Mouse (Mus musculus) macrophage (primary cell): Measurements from ENCODE around the gene Gm28372. TPM values are rescaled to one million over a fixed set of nuclear protein-coding genes. Genes with fewer than 3 reads are reported as not detected.
A peak's percentile ranks its signal among the peaks of the same experiment; 100 is the strongest.

Source experiments
- H3K27ac ChIP-seq: fragments of 350-480 bp; formaldehyde crosslinking; 2 replicates; pipeline ENCODE4 v1.9.0; 2021
- H3K36me3 ChIP-seq: fragments of 350-480 bp; formaldehyde crosslinking; 2 replicates; pipeline ENCODE4 v1.9.0; 2021; ENCODE audit errors: inconsistent target
- H3K4me3 ChIP-seq: fragments of 350-480 bp; formaldehyde crosslinking; 2 replicates; pipeline ENCODE4 v1.9.0; 2021; ENCODE audit errors: inconsistent target
- H3K79me2 ChIP-seq: fragments of 350-480 bp; formaldehyde crosslinking; 2 replicates; pipeline ENCODE4 v1.9.0; 2021; ENCODE audit errors: inconsistent target
- WGBS: methylation state at CpG from one replicate; pipeline ENCODE4 v1.1.7; 2026; ENCODE audit warnings: inconsistent platforms; ENCODE audit not compliant: missing documents; 5-methylcytosine and 5-hydroxymethylcytosine counted together
- polyA plus RNA-seq: library from polyadenylated mRNA; stranded (reverse); fragments of 250-400 nt; gene quantifications from 3 replicates; pipeline ENCODE4 v1.2.4, GENCODE M21; 2018; ENCODE audit warnings: inconsistent platforms

Gene Gm28372
- polyA plus RNA-seq, 1 experiment from 2014 or later, result not detected

DNA sequence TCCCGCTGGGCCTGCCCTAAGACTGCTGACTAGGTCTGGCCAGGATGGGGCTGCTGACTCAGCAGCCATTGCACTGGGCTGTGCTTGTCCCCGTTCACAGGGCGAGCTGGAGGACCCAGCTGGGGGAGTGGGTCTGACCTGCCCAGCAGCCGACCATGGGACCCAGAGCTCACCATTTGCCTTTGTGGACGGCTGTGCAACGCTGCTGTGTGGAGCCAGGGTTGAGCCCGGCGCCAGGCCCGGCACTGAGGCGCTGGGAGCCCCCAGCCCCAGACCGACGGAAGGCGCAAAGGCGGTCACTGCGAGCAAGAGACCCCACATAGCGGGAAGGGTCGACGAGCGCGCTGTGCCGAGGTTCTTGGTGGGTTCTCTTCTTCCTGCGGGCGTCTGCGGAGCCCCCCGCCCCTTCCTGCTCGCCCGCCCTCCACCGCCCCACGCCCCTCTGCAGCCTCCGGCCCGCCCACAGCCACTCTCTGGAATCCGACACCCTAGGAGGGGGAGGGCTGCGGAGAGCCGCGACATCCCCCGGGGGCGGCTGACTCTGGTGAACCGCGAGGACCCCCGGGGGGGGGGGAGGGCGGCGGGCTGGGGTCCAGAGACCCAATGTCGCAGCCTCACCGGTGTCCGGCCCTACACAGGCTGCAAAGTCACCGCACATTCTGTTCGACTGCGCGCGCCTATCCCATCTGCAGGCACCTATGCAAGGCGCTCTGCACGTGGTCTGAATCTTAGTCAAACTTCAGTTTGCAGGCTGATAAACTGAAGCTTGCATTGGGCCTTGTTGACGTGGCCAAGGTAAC lies 7.7 kb upstream of the Gm28372 start, which contains the start of gene Cpxm1:
Cpxm1 (minus strand) TSS at position 389 of the 800 bp plus-strand sequence.
- no peak within 1 kb of the TSS for H3K27ac ChIP-seq
- H3K4me3 ChIP-seq, result no peak within 1 kb of the TSS
- no peaks in the 10 kb centered on the region for H3K79me2 ChIP-seq
- 4% methylated on average over 48 of the region's 53 CpGs for WGBS
- H3K36me3 ChIP-seq, result no peaks in the 10 kb centered on the region

DNA sequence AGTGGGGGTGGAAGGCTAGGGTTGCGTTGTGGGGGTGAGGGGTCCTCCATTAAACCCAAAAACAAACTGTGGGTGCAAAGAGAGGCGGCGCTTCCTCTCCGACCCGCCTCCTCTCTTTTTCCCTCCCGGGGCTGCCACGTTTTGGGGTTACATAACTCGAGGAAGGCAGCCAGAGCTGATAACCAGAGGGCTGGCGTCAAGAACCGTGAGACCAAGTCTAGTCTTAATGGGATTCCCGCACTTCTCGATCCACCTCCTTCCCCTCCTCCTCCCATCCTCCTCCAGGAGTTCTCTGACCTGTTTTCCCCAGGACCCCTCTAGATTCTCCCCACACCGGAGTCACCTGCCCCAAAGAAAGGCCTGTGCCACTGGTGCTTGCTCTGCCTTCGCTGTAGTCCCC lies 6.9 kb upstream of the Gm28372 start:
- H3K36me3 ChIP-seq, result no peaks in the 10 kb centered on the region
- H3K79me2 ChIP-seq, result no peaks in the 10 kb centered on the region
- H3K27ac ChIP-seq, result no peak overlapping the region
- H3K4me3 ChIP-seq, result no peak overlapping the region
- WGBS, result 15% methylated on average over 13 of the region's 14 CpGs

DNA sequence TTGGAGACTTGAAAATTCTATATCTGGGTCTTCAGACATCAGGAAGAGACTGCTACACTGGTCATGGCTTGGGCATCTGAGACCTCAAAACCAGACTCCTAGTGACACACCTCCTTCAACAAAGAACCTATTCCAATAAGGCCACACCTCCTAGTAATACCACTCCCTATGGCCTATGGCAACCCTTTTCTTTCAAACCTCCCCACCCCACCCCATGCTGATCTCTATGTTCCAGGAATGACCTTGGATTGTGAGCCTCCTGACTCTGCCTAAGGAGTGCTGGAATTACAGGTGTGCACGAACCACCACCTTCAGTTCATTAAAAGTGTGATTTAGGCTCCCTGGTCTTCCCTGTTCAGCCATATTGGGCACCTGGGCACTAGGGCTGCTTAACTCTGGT lies 5.0 kb upstream of the Gm28372 start:
- H3K4me3 ChIP-seq, result no peak overlapping the region
- H3K27ac ChIP-seq, result no peak overlapping the region
- WGBS, result 85% methylated on average over 1 of the region's 1 CpGs
- H3K36me3 ChIP-seq, result no peaks in the 10 kb centered on the region
- no peaks in the 10 kb centered on the region for H3K79me2 ChIP-seq

DNA sequence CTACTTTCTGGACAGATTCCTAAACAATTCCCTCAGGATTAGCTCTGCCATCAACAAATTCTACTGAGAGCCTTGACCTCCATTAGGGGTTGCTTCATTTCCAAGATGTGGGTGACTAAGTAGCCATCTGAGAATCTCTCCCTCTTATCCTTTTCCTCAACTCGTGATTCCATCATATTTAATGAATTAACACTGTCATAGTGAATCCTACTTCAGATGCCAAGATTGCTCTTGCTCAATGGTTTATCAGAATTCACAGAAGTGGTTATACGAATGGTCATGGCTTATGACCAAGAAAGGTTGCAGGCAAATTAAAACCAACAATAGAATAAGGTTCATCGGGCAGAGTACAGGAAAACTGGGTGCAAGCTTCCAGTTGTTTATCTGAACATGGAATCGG lies 3.1 kb upstream of the Gm28372 start:
- 94% methylated on average over 4 of the region's 4 CpGs for WGBS
- Histone ChIP-seq H3K36me3 (no peaks in the 10 kb centered on the region), H3K4me3 (no peak overlapping the region), H3K79me2 (no peaks in the 10 kb centered on the region), H3K27ac (no peak overlapping the region)

DNA sequence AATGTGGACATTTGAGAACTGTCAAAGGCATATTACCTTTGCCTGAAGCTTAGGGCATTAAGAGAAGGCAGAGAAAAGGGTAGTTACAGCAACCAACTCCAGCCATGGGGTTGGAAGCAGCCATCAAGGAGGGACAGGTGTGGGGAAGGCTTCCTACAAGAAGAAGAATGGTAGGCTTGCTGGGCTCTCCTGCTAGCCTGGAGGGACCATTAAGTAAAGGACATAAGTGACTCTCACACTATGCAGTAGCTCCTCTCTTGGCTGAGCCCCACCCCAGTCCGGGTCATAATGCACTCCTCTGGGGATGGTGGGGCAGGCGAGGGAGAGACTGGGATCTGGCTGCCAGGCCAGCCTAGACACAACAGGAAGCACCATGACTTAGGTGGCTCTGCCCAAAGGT lies 1.1 kb downstream of the Gm28372 start, which contains the start of gene Tmem239:
Tmem239 (plus strand) TSS at position 301 of the 400 bp plus-strand sequence.
- H3K4me3 ChIP-seq, result no peak within 1 kb of the TSS
- 78% methylated on average over 2 of the region's 2 CpGs for WGBS

DNA sequence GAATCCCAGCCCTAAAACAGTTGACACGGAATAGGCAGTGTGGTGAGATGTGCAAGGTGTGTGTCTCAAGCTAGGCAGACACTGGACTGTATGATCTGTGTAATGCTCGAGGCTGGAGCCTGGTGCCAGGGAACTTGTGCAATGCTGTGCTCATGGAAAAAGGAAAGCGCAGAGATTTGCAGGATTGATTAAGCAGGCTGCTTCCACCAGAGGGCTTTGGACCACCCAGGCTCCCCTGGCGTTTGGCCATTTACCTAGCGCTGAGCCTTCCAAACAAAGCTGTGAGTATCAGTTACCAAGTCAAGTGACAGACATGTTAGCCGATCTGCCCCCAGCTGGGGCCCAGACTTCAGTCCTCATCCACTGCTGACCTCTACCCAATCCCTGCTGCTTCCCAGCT lies 3.2 kb downstream of the Gm28372 start:
- WGBS, result 79% methylated on average over 6 of the region's 6 CpGs
- Histone ChIP-seq H3K4me3 (no peak overlapping the region), H3K79me2 (no peaks in the 10 kb centered on the region), H3K36me3 (no peaks in the 10 kb centered on the region), H3K27ac (no peak overlapping the region)

More for the DNA sequence above, 1.1 kb downstream of the Gm28372 start, which contains the start of gene Tmem239:
- Histone ChIP-seq H3K79me2 (no peaks in the 10 kb centered on the region), H3K36me3 (no peaks in the 10 kb centered on the region), H3K27ac (no peak within 1 kb of the TSS)

DNA sequence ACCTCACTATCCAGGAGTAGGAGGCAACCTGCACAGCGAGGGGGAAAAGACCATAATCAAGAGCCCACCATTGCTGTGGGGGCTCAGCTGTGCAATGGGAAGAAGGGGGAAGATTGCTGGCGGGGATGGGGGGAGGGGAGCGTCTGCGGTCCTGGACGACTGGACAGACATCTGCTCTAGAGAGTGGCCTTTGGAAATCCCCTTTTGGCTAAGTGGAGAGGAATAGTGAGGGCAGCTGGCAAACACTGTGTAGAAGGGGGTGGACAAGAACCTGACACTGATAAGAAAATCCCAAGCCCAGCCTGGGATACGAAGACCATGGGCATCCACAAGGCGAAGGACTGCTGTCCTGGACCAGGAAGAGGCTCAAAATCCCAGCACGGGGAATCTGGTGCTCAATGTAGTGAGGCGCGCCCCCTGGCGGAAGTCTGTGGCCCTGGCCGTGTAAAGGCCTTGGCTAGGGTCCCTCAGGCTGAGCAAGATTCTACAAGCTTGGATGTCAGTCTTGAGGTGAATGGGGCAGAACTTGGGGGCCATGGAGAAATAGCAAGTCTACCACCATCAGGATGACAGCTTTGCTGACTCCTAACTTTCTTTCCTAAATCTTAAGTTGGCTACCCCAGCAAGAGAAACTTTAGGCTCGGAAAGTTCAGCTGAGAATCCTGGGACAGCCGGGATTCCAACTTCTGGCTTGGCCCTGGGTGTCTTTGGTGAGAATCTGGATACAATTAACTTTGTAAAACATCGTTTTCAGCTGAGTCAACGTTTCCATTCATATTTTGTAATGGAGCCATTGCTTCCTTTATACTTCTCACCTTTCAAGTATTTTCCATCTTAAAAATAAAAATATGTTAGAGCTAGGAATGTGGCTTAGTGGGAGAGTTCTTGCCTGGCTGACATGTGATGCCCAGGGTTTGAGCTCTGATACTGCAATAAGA lies 6.8 kb downstream of the Gm28372 start:
- no peak overlapping the region for H3K27ac ChIP-seq
- H3K79me2 ChIP-seq, result no peaks in the 10 kb centered on the region
- no peaks in the 10 kb centered on the region for H3K36me3 ChIP-seq
- WGBS, result 38% methylated on average over 16 of the region's 16 CpGs
- no peak overlapping the region for H3K4me3 ChIP-seq

DNA sequence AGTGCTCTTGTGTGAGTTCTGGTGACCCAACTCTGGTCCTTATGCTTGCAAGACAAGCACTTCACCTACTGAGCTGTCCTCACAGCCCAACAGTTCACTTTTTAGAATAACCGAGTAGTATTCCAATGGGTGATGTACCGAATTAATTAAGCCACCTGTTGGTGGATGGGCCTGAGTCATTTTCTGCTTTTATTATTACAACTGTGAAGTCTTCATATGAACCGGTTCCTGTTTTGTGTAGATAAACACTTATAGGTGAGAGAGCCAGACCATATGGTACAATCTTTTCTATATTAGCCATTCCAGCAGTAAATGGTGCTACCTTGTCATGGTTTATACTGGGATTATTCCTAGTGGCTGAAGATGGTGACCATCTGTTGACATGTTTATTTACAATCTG lies 7.7 kb downstream of the Gm28372 start:
- Histone ChIP-seq H3K79me2 (no peaks in the 10 kb centered on the region), H3K36me3 (no peaks in the 10 kb centered on the region), H3K4me3 (no peak overlapping the region), H3K27ac (no peak overlapping the region)
- WGBS, result 95% methylated on average over 3 of the region's 3 CpGs

DNA sequence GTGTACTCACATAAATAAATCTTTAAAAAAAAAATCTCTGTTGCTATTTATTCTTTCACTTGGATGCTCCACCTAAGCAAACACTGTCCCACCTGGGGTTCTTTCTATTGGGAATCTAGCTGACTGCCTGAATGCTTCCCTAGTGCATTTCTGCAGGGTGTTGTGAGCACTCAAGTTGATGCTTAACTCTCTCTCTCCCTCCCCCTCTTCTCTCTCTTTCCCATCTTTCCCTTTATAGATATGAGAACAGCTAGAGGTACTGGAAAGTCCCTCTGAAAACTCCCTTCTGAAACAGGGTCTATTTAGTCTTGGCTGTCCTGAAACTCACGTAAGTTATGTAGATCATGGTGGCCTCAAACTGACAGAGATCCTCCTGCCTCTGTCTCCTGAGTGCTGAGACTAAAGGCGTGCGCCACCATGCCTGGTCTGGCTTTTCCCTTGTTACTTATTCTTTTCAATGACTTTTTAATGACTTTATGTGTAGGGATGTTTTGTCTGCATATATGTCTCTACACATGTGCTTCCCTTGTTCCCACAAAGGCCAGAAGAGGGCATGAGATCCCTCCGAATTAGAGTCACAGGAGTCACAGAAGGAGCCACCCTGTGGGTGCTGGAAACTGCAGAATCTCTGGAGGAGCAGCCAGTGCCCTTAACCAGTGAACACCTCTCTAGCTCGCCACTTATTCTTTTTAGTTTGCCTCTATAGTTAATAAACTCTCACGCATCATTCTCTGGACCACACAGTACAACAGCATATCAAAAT lies 9.2 kb downstream of the Gm28372 start:
- H3K4me3 ChIP-seq, result no peak overlapping the region
- WGBS, result 86% methylated on average over 6 of the region's 6 CpGs
- no peaks in the 10 kb centered on the region for H3K79me2 ChIP-seq
- no peak overlapping the region for H3K27ac ChIP-seq
- peaks cover 6% of the 10 kb centered on the region; the same call in 1 of the 2 replicates for H3K36me3 ChIP-seq

DNA sequence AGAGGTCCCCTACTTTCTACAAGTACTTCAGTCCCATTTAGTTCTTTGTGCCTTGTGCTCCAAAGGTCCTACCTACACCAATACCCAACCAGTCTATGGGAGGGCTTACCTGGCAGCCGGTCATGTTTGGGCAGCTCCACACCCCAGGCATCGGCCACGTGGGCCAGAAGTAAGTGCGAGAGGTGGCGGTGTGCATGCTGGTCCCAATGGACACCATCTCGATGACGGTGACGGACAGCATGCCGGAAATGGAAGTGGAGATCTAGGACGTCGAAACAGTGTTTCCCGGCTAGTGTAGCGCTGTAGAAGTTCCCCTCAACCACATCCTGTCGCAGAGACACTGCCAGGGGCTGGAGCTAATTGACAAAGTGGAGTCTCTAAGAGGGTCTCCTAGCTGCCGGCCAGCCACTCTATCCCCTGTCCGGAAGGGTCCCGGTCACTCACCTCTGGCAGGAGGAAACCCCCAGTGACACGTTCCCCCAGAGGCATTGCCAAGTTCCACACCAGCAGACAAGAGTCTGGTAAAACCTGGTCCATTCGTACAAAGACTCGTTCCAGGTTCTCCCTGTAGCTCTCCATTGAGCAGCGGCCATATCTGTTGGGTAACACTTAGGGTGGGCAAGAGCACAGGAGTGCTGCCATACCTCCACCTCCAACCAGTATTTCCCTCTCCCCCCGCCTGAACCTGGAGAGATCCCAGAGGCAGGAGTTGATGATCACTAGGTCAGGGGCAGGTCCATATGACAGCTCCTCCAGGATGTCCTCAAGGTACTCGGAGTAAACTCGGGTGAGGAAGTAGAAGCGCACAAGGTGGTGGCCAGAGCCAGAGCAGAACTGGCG lies 17.0 kb downstream of the Gm28372 start:
- peaks cover 29% of the 10 kb centered on the region for H3K79me2 ChIP-seq
- H3K27ac ChIP-seq, result no peak overlapping the region
- peaks cover 24% of the 10 kb centered on the region; the same call in 1 of the 2 replicates for H3K36me3 ChIP-seq
- WGBS, result 95% methylated on average over 25 of the region's 26 CpGs
- H3K4me3 ChIP-seq, result no peak overlapping the region

DNA sequence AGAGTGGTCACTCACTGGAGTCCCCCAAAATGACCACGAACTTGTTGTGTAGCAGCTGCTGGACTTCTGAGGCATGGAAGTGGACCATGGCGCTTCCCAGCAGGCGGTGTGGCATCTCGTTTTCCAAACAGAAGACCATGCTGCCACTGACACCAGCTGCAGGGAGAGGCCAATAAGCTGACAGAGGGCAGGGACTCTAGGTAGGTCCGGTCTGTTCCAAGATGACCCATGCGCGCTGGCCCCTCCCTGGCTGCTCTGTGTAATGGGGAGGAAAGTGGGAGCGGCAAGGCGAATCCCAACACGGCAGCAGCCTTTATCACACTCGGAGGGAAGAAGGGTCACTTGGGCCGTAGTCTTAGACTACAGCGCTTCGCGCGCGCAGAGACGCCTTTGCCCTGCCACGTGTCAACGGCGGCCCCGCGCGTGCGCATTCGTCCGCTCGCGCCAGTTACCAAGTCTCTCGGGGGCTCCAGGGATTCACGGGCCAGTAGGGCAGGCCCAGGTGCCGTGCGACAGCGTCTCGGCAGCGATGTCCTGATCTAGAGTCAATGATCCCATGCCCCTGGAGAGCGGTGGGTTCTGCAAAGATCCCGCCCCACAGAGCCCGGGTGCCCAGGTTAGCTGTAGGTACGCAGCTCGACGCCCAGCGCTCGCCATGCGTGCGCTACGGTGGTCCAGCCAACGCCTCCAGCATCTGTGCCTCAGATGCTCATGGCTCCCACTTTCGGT lies 18.5 kb downstream of the Gm28372 start:
- WGBS, result 18% methylated on average over 49 of the region's 49 CpGs

DNA sequence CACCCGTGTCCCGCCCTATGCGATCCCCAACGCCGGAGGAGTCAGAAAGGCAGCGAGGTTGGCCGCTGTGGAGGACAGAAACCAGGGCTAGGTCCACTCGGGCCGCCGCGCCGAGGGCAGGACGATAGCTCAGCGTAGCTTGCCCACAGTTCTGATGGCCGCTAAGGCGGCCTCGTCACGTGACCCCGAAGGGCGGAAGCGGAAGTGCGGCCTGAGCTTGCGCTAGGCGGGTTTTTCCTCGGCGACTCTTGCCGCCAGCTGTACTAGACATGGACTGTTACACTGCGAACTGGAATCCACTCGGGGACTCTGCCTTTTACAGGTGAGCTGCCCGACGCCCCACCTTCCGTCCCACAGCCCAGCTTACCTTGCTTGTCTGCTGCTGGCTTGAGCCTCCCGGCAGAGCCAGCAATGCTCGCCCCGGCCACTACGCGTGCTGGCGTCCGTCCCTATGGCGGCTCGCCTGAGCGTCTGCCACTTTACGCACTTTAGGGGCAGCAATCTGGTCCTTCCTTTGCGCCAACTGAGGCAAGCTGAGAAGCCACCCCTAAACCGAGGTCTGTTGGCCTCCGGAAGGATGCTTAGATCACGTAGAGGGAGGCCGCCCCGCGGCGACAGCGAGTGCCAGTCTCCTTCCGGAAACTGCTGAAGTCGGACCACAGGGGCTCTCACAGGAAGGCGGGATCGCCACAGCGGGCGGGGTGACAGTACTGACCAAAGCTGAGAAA lies 19.3 kb downstream of the Gm28372 start, which contains the start of the genes Vps16 and Pced1a:
Vps16 (plus strand) TSS at position 214 of the 728 bp plus-strand sequence.
Pced1a (minus strand) TSS at position 576 of the 728 bp plus-strand sequence.
- Histone ChIP-seq H3K27ac (peak within 1 kb of the TSS; percentile 79), H3K36me3 (peaks cover 18% of the 10 kb centered on the region; the same call in 1 of the 2 replicates), H3K79me2 (peaks cover 52% of the 10 kb centered on the region), H3K4me3 (peak within 1 kb of the TSS; percentile 62)
- under 1% methylated on average over 51 of the region's 58 CpGs for WGBS

More for the DNA sequence above, 18.5 kb downstream of the Gm28372 start:
- Histone ChIP-seq H3K79me2 (peaks cover 45% of the 10 kb centered on the region), H3K36me3 (peaks cover 24% of the 10 kb centered on the region; the same call in 1 of the 2 replicates), H3K4me3 (peak overlapping the region; percentile 62), H3K27ac (peak overlapping the region; percentile 79)
